Mouse (Mus musculus) heart, embryonic 14.5 days (tissue): ENCODE data around the gene Ppp5c. TPM values are rescaled to one million over a fixed set of nuclear protein-coding genes. Genes with fewer than 3 reads are reported as not detected.
A peak's percentile ranks its signal among the peaks of the same experiment; 100 is the strongest.

Experiments used
- ATAC-seq: fragments of 200-750 bp; cut with Nextera tagmentation; 2 replicates; pipeline ENCODE4 v1.8.0; 2017; ENCODE audit warnings: low read depth, moderate TSS enrichment; ENCODE audit not compliant: insufficient number of reproducible peaks, insufficient read depth, low FRiP score
- H3K27ac ChIP-seq, 2 experiments: fragments of 200-500 bp in 1 of 2; fragments of 300-500 bp in 1 of 2; sonication (generic) in 1 of 2; replicated peaks in 1 of 2; 2 replicates each; pipeline ENCODE4 v1.5.1; 2012 to 2014; ENCODE audit warnings: low read depth in 2 of 2, low read length in 2 of 2, control low read depth in 1 of 2, mild to moderate bottlenecking in 1 of 2, mixed read lengths in 1 of 2; ENCODE audit not compliant: control insufficient read depth in 1 of 2, insufficient read depth in 1 of 2
- H3K27me3 ChIP-seq: fragments of 300-500 bp; sonication (generic); 2 replicates; pipeline ENCODE4 v1.6.1; 2014; ENCODE audit warnings: mild to moderate bottlenecking, low read length, control low read depth; ENCODE audit not compliant: control insufficient read depth, insufficient read depth
- H3K36me3 ChIP-seq: fragments of 300-500 bp; sonication (generic); 2 replicates; pipeline ENCODE4 v1.6.1; 2014; ENCODE audit warnings: mild to moderate bottlenecking, control low read depth, low read length, mixed read lengths; ENCODE audit not compliant: control insufficient read depth, insufficient read depth
- H3K4me1 ChIP-seq, 2 experiments: fragments of 200-500 bp in 1 of 2; fragments of 300-500 bp in 1 of 2; sonication (generic) in 1 of 2; 2 replicates each; pipeline ENCODE4 v1.6.1; 2012 to 2014; ENCODE audit warnings: low read length in 2 of 2, control low read depth in 1 of 2, mixed read lengths in 1 of 2; ENCODE audit not compliant: control insufficient read depth in 2 of 2, insufficient read depth in 2 of 2
- H3K4me2 ChIP-seq: fragments of 300-500 bp; sonication (generic); 2 replicates; pipeline ENCODE4 v1.6.1; 2014; ENCODE audit warnings: mild to moderate bottlenecking, low read length
- H3K4me3 ChIP-seq, 2 experiments: fragments of 200-500 bp in 1 of 2; fragments of 300-500 bp in 1 of 2; sonication (generic) in 1 of 2; 2 replicates each; pipeline ENCODE4 v1.5.1; 2012 to 2014; ENCODE audit warnings: low read length in 2 of 2, mild to moderate bottlenecking in 2 of 2, control low read depth in 1 of 2, low read depth in 1 of 2, moderate library complexity in 1 of 2; ENCODE audit not compliant: control insufficient read depth in 1 of 2, insufficient read depth in 1 of 2
- H3K9ac ChIP-seq: fragments of 300-500 bp; sonication (generic); 2 replicates; pipeline ENCODE4 v1.6.1; 2014; ENCODE audit warnings: mild to moderate bottlenecking, low read length
- H3K9me3 ChIP-seq: fragments of 300-500 bp; sonication (generic); 2 replicates; pipeline ENCODE4 v1.6.1; 2016; ENCODE audit warnings: low read length, control low read depth; ENCODE audit not compliant: control insufficient read depth
- WGBS: fragments of 180-500 bp; shearing (Covaris S2); extraction: QIAGEN DNeasy Blood & Tissue Kit; methylation state at CpG from one replicate; pipeline ENCODE4 v1.1.7; 2014; 5-methylcytosine and 5-hydroxymethylcytosine counted together
- polyA plus RNA-seq: library from polyadenylated mRNA; unstranded; fragments of >200 nt; fragmentation: Nextera tagmentation; extraction: Ambion mirVana; gene quantifications from 2 replicates; pipeline ENCODE4 v1.2.1, GENCODE M21; 2014

The Ppp5c gene
- polyA plus RNA-seq, 1 experiment from 2014 or later = 89.1 TPM

GRCm38 (mm10) chr7:17028923-17029322 is 1.2 kb upstream of the Ppp5c start:
- Histone ChIP-seq H3K9me3 (no peaks in the 10 kb centered on the region), H3K36me3 (peaks cover 38% of the 10 kb centered on the region), H3K4me1 (peaks cover 27 to 31% of the 10 kb centered on the region in 2 experiments), H3K27me3 (no peaks in the 10 kb centered on the region), H3K27ac (peak overlapping the region in 1 of 2 experiments; percentile 91; a peak in 1 of 4 replicates), H3K4me2 (no peak overlapping the region), H3K4me3 (no peak overlapping the region), H3K9ac (no peak overlapping the region)
- ATAC-seq = no peak
- 73% methylated on average over 7 of the region's 7 CpGs for whole genome bisulfite sequencing

GRCm38 (mm10) chr7:17026710-17027587 is 775 bp downstream of the Ppp5c start:
- Histone ChIP-seq H3K27ac (peak overlapping the region; percentile 63 to 91; a peak in 3 of 4 replicates), H3K27me3 (no peaks in the 10 kb centered on the region), H3K9me3 (no peaks in the 10 kb centered on the region), H3K4me2 (peak overlapping the region; percentile 68), H3K36me3 (peaks cover 28% of the 10 kb centered on the region), H3K4me1 (peaks cover 43 to 46% of the 10 kb centered on the region in 2 experiments), H3K9ac (peak overlapping the region; percentile 86), H3K4me3 (peak overlapping the region; percentile 81 to 83)
- peak; percentile 14 for ATAC-seq
- 3% methylated on average over 24 of the region's 24 CpGs for WGBS

- no peaks in the 10 kb centered on the region for H3K9me3 ChIP-seq
- whole genome bisulfite sequencing = 43% methylated on average over 9 of the region's 9 CpGs
- peak overlapping the region; percentile 86; the same call in 1 of the 2 replicates for H3K9ac ChIP-seq
- H3K4me1 ChIP-seq = peaks cover 43 to 46% of the 10 kb centered on the region in 2 experiments
- ATAC-seq = no peak
- no peaks in the 10 kb centered on the region for H3K27me3 ChIP-seq
- peak overlapping the region in 1 of 2 experiments; percentile 83; a peak in 3 of 4 replicates for H3K4me3 ChIP-seq
- peaks cover 28% of the 10 kb centered on the region for H3K36me3 ChIP-seq
- H3K27ac ChIP-seq = no peak overlapping the region
- H3K4me2 ChIP-seq = peak overlapping the region; percentile 68
These were observed 1.7 kb downstream of the Ppp5c start for GRCm38 (mm10) chr7:17025896-17026622.

- H3K4me3 ChIP-seq = no peak overlapping the region
- H3K9ac ChIP-seq = peak overlapping the region; percentile 51; the same call in 1 of the 2 replicates
- no peaks in the 10 kb centered on the region for H3K27me3 ChIP-seq
- no peak for ATAC-seq
- H3K4me1 ChIP-seq = peaks cover 43 to 46% of the 10 kb centered on the region in 2 experiments
- peak overlapping the region; percentile 23 to 65; a peak in 2 of 4 replicates for H3K27ac ChIP-seq
- H3K4me2 ChIP-seq = peak overlapping the region; percentile 68
- H3K36me3 ChIP-seq = peaks cover 31% of the 10 kb centered on the region
- no peaks in the 10 kb centered on the region for H3K9me3 ChIP-seq
- 46% methylated on average over 4 of the region's 4 CpGs for WGBS
These were observed 2.2 kb downstream of the Ppp5c start for GRCm38 (mm10) chr7:17025505-17025894.

GRCm38 (mm10) chr7:17024814-17025504 is 2.8 kb downstream of the Ppp5c start:
- ATAC-seq = no peak
- Histone ChIP-seq H3K27me3 (no peaks in the 10 kb centered on the region), H3K4me1 (peaks cover 43 to 46% of the 10 kb centered on the region in 2 experiments), H3K27ac (peak overlapping the region; percentile 56 to 65), H3K4me2 (peak overlapping the region; percentile 68), H3K4me3 (no peak overlapping the region), H3K36me3 (peaks cover 36% of the 10 kb centered on the region), H3K9me3 (no peaks in the 10 kb centered on the region), H3K9ac (peak overlapping the region; percentile 51)
- WGBS = 69% methylated on average over 10 of the region's 10 CpGs

- Histone ChIP-seq H3K36me3 (peaks cover 42% of the 10 kb centered on the region), H3K4me1 (peaks cover 43 to 46% of the 10 kb centered on the region in 2 experiments), H3K27me3 (no peaks in the 10 kb centered on the region), H3K9ac (peak overlapping the region; percentile 51; the same call in 1 of the 2 replicates), H3K27ac (peak overlapping the region; percentile 56 to 65), H3K4me2 (peak overlapping the region; percentile 68), H3K4me3 (no peak overlapping the region), H3K9me3 (no peaks in the 10 kb centered on the region)
- ATAC-seq = no peak
- WGBS = 65% methylated on average over 6 of the region's 6 CpGs
These were observed 3.6 kb downstream of the Ppp5c start for GRCm38 (mm10) chr7:17024141-17024540.

GRCm38 (mm10) chr7:17023701-17024100 is 4.0 kb downstream of the Ppp5c start:
- no peak for ATAC-seq
- Histone ChIP-seq H3K4me3 (no peak overlapping the region), H3K27me3 (no peaks in the 10 kb centered on the region), H3K4me2 (peak overlapping the region; percentile 68), H3K27ac (peak overlapping the region; percentile 56 to 65), H3K9ac (peak overlapping the region; percentile 51; the same call in 1 of the 2 replicates), H3K9me3 (no peaks in the 10 kb centered on the region), H3K36me3 (peaks cover 47% of the 10 kb centered on the region), H3K4me1 (peaks cover 43 to 46% of the 10 kb centered on the region in 2 experiments)
- WGBS = 28% methylated on average over 4 of the region's 4 CpGs
